Mouse (Mus musculus) right cerebral cortex, postnatal 36 days (tissue): ENCODE results near the gene Acvr1.

Source experiments
- DNase-seq, 2 experiments: peaks; one replicate each; pipeline ENCODE4 v3.0.0; 2022; ENCODE audit warnings: low spot score in 2 of 2, mixed read lengths in 1 of 2

The Acvr1 gene

DNA sequence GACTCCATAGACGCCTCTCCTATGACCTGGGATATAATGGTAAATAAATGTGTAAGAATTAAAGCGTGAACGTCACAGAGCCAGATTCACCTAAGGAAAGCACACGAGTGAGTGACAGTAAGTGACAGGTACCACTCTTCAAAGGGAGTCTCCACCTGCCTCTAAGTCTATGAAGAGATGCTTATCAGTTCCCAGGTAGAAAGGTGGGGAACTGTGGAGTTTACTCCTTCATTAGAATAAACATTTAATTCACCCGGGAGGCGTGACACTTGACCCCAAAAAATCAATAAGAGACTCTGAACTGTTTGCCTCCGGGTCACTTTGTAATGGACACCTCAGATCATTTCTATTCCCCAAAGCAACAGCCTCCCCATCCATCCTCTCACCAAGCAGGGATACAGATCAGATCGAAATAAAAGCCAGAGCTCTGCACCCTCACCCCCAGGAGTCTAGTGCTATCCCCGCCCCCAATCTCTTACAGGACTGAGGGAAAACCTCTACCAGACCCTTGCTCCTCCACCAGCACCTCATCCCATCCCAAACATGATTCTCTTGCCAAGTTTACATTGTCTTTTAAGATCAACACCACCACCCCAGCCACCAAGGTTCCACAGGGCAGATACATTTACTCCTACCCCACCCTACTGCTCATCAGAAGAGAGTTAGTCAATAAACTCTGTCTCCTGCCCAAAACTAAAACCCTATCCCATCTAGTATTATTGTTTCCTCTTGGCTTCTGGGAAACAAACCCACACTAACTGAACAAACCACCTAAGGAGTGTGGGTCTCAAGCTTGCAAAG, 9.7 kb downstream of the Acvr1 start:
- no peak for DNase-seq

DNA sequence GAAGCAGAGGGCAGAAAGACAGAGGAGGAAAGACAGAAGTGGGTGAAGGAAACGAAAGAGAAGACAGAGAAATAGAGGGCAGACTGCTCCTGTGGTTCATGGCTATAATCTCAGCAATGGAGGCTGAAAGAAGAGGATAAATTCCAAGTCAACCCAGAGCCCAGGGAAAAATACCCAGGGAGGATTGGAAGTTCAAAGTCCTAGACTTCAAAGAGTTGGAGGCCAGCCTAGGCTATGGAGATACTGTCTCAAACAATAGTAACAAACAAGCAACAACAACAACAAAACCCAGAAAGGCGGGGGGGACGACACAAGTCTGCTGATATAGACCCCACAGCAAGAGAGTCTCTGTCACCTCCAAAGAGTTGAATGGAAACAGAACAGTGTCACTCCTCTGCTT, 14.7 kb downstream of the Acvr1 start:
- no peak for DNase-seq

DNA sequence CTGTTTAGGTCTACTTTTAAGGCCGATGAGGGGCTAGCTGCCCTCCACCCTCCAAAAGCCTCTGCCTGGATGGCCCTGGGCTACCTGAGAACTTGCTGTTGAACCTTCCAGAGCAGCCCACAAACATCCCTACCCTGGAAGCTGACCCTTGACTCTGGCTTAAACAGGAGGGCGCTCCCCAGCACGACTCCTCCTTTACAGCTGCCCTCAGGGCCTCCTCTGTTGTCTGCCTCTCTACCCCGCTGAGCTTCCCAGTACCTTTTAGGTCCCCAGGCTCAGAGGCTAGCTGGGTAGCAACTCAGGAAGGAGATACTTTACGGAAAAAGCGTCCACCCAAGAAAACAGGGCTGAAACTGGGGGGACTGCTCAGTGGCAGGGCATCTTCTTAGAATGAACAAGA, 15.1 kb downstream of the Acvr1 start:
- DNase-seq, result no peak

DNA sequence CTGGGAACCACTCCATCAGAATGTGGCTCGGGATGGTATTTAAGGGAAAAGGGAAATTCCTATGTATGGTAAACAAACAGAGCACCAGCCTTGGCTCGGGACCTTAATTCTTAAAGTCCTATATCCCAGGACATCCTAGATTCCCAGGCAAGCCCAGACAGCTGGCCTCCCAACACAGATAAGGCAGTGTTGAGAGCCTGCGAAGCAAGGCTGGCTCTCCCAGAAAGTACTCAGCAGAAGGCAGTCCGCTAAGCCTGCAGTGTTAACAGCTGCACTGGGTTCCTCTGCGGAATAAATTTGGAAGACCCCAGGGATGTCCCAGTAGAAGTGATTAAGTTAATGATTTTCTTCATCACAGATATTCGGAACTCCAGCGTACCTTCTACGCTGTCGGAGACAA, 16.5 kb downstream of the Acvr1 start:
- DNase-seq, result no peak

DNA sequence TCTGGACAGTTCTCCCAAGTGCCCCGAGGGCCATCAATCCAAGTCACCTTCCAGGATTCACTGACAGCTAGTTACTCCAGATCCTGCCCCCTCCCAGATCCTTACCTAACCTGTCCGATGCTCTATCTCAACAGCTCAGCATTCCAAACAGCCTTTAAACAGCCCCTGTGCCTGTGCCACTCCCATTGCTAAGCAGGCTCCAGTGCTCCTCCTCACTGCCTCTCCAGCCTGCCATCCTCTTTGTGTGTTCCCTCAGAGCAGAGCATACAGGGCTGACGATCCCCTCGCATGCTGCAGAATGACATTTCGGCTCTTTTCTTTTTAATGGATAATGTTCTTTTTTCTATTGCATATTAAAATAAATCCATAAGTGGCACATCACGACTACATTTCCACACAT, 17.0 kb downstream of the Acvr1 start:
- no peak for DNase-seq

DNA sequence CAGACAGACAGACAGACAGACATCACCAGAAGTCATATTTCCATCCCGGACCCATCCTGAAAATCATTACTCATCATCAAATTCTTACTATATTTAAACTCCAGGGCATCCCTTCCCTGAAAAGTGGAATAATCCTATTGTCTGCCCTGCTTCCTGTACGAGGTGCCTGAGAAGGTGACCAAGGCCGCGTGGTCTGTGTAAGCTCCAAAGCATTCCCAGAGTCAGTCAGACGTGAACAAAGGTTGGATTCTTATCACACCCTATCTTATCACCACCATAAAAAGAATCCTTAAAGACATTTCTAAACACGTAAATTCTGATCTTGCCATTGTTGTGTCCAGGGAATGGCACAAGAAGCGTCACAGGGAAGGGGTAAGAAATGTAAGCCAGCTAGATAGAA, 18.0 kb downstream of the Acvr1 start:
- DNase-seq, result no peak

DNA sequence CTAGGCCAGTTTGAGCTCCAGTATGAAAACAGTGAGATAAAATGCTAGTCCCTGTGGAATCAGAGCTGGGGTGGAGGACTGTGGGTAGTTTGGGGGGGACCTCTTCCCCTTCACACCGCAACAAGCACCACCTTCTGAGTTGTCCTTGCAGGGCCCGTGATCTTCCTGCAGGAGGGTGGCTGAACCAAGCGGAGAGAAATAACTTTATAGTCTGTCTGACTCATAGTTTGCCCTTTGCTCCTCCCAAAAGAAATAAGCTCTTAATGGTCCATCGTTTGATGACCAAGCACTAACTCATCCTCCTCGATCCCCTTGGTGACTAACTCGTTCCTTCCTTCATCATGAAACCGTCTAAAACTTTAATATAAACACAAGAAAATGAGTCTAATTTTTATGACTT, 20.7 kb downstream of the Acvr1 start:
- DNase-seq, result no peak

DNA sequence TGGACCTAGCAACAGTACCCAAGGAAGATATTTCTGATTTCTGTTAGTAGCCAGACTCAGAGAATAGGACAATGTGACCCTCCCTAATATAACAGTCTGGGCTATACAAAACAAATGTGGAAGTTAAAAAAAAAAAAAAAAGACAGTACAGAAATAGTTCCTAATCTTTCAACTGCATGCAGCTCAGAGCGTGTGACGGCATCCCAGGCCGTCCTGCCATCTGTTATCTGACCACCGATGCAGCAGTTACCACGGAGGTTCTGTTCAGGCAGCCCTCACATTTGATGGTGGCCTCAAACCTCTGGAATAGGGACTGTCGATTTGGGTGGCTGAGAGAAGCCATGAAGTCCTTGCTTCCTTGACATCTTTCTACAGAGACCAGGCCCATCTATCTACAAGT, 22.6 kb downstream of the Acvr1 start:
- DNase-seq, result no peak

DNA sequence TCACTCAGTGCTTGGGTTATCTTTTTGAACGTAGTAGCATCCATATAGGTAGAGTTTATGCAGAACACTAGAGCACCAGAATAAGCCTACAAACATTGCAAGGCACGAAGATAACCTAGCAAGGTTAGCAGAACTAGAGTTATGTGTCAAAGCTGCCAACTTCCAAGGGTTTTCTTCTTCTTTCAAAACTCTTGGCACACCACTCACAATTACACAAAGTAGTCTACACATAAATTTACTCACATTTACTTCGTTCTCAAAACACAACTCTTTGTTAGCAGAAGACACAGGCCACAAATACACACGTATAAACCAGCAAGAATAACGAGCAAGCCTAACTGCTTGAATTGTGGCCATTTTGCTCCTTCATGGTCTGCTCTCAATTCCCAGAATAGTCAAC, 23.7 kb downstream of the Acvr1 start:
- no peak for DNase-seq

DNA sequence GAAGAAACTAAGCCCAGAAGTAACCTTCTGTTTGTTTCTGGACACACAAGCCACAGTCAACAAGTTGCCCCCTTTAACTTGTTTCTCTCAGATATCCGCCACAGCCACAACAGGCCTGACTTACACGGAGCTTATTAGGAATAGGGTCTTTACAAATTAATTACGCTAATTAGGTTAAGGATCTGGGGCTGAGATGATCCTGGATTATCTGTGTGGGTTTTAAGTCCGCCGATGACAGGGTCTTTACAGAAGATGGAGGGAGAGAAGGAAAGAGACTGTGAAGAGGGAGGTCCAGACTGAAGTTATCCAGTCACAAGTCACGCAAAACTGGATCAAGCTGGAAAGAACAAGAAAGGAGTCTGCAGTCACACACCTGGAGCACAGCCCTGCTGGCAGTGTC, 28.8 kb downstream of the Acvr1 start:
- no peak for DNase-seq

DNA sequence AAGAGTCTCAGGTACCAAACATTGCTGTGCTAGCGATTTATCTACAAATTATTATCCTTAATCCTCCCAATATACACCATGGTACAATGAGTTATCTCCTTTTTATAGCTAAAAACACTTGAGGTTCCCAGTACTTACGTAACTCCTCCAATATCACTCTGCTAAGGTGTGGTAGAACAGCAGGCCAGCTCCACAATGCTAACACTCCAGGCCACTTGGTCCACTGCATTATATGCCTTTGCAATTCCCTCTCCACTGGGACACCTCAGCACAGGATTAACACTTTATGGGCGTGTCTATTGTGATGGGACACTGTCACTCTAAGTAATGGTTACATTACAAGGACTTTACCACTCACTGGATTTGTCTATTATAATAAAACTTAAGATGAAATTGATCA, 30.2 kb downstream of the Acvr1 start:
- no peak for DNase-seq

DNA sequence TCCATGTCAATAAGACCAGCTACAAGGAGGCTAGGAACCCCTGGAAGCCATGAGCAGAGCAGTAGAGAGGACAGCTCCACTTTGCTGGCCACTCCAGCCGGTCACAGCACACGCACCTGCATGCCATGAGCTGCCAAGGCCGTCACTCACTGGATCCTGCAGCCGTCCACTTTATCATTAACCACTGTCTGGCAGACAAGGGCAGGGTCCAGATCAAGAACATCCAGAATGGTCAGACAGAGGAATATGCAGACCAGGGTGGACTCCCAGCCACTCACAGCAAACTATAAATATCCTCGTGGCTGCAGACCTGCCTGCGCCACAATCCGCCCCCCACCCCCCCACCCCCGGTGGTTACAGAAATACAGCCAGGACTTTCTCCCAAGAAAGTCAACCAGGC, 31.7 kb downstream of the Acvr1 start:
- DNase-seq, result no peak

DNA sequence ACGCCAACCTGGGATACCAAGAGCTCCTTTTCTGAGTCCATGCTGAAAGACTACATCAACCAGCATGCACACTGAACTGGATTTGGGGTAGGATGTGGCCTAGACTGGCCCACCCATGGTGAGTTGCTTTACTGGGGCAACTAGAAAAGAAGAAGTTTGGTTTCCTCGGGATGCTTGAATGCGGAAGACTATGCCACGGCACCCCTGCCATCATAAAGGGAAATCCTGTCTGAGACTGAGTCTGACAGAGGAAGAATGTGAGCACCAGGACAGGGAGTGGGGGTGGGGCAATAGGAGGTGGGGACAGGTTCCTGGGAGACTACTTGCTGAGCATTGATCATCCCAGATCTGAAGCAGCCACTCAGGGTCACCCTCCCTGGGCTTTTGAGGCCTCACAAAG, 32.6 kb downstream of the Acvr1 start:
- no peak for DNase-seq

DNA sequence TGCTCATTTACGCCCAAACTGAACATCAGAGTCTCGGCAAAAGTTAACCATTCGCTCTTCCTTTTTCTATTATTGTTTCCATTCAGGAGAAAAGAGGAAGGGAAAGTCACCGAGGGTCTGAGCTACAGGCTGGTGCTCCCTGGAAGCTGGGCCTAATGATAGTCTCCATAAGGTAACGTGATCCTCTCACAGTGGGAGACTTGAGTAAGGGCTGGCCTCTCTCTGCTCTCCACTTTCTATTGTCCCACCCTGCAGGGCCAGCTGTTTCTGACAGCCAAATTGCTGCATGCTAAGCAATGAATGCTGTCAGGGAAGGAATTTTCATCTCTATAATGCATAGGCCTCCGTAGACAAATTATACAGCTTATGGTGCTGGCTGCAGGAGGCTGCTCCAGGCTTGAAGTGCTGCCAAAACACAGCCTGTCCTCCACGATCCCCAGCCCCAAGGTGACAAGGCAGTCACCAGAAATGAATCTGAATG, 33.4 kb downstream of the Acvr1 start:
- DNase-seq, result no peak

DNA sequence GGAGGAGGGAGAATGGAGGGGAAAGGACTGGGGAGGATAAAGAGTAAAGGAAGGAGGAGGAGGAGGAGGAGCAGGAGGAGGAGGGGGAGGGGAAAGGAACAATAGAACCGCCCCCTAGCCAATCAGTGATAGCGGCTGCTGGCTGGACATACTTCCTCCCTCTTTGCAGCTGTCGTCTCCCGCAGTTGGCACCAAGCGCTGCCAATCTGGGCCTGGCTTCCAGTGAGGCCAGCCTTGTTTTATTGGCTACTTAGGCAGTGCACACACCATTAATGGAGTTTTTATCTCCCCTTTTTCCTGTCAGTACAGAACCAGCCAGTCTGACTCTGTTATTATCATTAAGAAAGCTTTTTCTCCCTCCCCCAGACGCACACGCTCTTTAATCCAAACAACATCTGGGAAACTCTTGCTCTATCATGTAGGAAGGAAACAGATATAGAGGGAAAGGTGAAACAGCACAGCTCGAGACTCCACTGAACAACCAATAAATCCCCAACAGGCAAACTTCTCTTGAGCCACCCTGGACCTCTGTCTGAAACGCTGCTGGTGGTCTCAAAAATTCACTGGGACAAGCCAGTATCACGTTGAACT, 34.6 kb downstream of the Acvr1 start:
- peak; percentile 41 to 60 for DNase-seq

DNA sequence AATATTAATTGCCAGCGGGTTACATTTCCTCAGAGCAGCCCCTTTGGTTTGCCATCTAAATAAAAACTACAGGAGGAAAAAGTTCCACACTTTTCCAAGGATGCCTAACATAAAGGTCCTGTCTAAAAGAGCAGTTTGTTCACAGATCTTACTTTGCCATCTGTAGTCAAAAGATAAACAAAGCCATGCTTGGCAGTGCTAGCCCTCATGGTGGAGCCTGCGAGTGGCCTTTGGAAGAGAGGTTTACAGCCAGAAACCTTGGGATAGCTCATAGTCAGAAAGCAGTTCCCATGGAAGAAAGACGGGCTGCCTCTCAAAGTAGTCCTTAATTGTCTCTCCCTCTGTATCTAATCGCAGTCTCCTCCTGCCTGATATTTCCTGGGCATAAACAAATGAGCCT, 36.4 kb downstream of the Acvr1 start:
- DNase-seq, result no peak

DNA sequence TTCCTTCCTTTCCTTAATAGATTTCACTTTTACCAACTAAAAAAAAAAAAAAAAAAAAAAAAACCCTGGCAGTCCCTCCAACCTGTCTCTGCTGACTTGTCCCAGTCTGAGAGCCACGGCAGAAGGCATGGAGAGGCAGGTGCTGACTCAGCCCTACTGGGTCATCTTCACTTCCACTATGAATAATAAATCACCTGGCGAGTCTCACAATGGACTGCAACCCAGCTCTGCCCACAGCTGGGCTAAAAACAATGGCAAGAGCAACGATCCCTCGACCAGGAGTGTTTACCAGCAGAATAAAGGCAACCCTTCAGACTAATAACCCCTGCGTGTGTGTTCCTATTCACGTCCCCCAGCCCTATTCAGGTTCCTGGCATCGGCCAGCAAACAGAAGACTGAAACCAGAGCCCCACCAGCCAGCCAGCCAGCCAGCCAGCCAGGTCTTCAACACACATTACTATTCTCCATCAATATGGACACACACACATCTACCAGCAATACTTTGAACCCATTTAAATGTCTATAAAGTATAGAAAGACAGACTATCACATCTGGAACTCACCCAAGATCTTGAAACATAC, 37.0 kb downstream of the Acvr1 start:
- DNase-seq, result no peak

DNA sequence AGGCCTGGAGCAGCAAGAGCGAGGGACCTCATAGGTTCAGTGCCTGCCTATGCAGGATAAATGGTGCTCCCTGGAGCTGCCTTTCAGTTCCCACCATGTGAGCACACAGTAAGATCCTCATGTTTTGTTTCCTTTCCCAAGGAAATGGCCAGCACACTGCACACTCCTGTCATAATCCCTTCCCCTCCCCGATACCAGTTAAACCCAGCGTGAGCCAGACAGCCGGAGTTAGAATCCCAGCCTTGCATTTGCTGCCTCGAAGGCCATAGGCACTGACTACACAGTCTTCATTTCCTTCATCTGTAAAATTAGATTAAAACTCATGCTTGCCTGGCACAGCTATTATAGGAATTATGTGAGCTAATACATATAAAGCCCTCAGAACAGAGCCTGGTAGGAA, 37.6 kb downstream of the Acvr1 start:
- no peak for DNase-seq

DNA sequence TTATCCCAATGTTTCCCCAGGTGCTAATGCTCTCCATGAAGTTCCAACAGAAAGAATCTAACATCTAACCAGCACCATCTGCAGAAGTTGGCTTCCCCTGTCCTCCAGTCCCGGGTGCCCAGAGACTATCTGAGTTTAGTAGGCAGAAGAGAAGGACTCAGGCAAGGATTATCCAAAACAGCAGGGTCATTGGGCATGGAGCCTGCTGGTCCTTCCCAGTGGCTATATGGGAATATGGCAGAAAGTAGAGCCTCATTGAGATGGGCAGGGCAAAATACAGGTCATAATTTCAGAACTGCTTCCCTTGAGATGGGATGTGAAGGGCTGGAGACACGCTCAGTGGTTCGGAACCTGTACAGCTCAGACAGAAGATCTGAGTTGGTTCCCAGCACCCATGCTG, 39.2 kb downstream of the Acvr1 start:
- DNase-seq, result no peak

DNA sequence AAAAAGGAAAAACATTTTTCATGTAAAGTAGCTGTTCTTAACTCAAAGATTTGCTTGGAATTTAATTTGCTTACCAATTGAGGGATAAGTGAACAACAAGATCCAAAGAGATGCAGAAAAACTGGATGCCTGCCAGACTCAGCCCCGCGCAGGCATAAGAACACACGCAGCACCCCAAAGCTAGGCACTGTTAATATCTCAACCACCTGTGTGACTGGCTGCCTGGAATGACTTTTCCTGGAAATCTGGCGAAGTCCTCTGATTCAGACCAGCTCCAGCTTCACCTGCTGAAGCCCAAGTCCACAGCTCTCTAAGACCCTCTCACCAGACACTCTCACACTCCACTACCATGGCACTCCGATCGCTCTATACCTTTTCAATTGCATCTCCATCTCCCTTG, 42.6 kb downstream of the Acvr1 start:
- DNase-seq, result peak in 1 of 2 experiments; percentile 18

DNA sequence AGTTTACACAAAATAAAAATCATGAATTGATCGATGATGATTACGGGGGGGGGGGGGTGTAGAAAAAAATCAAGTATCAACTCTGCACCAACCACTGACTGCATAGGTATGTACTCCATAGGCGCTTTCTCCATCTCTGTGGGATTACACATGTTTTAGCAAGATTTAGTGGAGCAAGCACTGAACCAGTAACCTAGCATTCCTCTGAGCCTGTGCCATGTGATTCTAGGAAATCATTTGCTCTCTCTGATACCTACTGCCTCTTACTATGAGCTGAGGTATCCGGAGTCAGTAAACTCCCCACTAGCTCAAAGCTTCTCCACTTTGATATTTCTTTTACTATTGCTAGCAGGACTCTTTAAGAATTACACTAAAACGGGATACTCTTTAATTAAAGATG, 43.1 kb downstream of the Acvr1 start:
- no peak for DNase-seq

DNA sequence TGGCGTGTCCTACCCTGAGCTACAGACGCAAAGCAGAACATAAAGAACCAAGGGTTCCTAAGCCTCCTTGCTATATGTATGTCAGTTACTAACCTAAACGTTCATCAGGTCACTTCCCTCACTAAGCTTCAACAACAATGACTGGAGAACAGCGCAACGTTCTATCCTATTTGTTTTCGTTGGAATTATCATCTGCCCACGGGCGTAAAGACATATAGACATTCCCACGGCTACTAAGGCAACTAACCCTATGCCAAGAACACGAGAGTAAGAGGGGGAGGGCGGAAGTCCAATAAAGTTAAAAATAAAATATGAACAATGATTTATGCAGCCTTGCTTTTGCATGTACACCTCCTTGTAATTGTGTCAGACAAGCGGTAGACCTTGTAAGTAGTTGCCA, 43.9 kb downstream of the Acvr1 start:
- no peak for DNase-seq

DNA sequence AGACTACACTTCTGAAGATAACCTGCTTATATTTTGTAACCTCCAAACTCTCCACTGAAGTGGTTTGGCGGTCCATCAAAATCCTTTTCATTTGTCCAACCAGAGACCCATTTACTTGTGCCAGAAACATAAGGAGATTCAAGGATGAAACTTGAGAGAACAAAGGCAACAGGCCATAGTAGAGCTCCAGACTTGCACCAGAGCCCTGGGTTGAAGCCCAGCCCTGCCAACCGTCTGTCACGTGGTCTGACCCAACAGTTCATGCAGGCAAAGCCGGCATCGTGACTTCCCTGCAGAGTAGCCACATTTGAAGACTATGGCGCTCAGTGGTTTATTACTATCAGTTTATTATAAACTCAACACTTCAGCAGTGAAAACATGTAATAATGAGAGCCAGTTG, 45.3 kb downstream of the Acvr1 start:
- no peak for DNase-seq
